Mouse (Mus musculus) gastrocnemius, adult 2 months (tissue): ENCODE measurements at regions not wholly inside any gene's neighbourhood (a gene's known extent, or its start where the extent isn't known, plus 50 kb on each side); places are given as distances from the start of the nearest gene placed in this dataset.

Experiments used
- DNase-seq: peaks from one replicate; pipeline ENCODE4 v3.0.0; 2022
- H3K27ac ChIP-seq: fragments of 200-600 bp; 2 replicates; pipeline ENCODE4 v1.8.1; 2022; ENCODE audit warnings: mild to moderate bottlenecking
- H3K4me3 ChIP-seq: fragments of 200-600 bp; 2 replicates; pipeline ENCODE4 v1.8.1; 2022; ENCODE audit warnings: mild to moderate bottlenecking, moderate library complexity
- CTCF ChIP-seq: fragments of 200-600 bp; IDR thresholded peaks from 2 replicates; pipeline ENCODE4 v1.8.1; 2022; ENCODE audit warnings: antibody characterized with exemption, mild to moderate bottlenecking, moderate library complexity
- intact Hi-C: fragments of 180-260 bp; cut with DNase I; formaldehyde crosslinking; loops from one replicate; pipeline ENCODE4 v1.15.1; 2025

GRCm38 (mm10) chr14:98813657-98814056, 180.5 kb downstream of the Rpl36a-ps1 start:
- H3K4me3 ChIP-seq = no peak overlapping the region
- TF ChIP-seq CTCF = no peak
- intact Hi-C loops = no loop called here
- H3K27ac ChIP-seq = no peak overlapping the region
- DNase-seq = no peak

GRCm38 (mm10) chr14:98810259-98811042, 183.7 kb downstream of the Rpl36a-ps1 start:
- TF ChIP-seq CTCF = no peak
- DNase-seq = no peak
- intact Hi-C loops = no loop called here
- H3K4me3 ChIP-seq = no peak overlapping the region
- H3K27ac ChIP-seq = no peak overlapping the region

- Histone ChIP-seq H3K27ac (no peak overlapping the region), H3K4me3 (no peak overlapping the region)
- DNase-seq = no peak
- intact Hi-C loops = no loop called here
- no peak for TF ChIP-seq CTCF
Measured at GRCm38 (mm10) chr14:98808117-98808516, 186.0 kb downstream of the Rpl36a-ps1 start.

GRCm38 (mm10) chr14:98805066-98805465, 189.1 kb downstream of the Rpl36a-ps1 start:
- Histone ChIP-seq H3K4me3 (no peak overlapping the region), H3K27ac (no peak overlapping the region)
- DNase-seq = no peak
- intact Hi-C loops = no loop called here
- TF ChIP-seq CTCF = no peak

GRCm38 (mm10) chr14:98801293-98801692, 192.8 kb downstream of the Rpl36a-ps1 start:
- DNase-seq = no peak
- H3K27ac ChIP-seq = no peak overlapping the region
- H3K4me3 ChIP-seq = no peak overlapping the region
- TF ChIP-seq CTCF = no peak
- intact Hi-C loops = no loop called here

- intact Hi-C loops = no loop called here
- TF ChIP-seq CTCF = no peak
- no peak overlapping the region for H3K4me3 ChIP-seq
- DNase-seq = no peak
- no peak overlapping the region for H3K27ac ChIP-seq
Measured at GRCm38 (mm10) chr14:98791970-98792369, 202.1 kb downstream of the Rpl36a-ps1 start.

GRCm38 (mm10) chr14:98791232-98791906, 202.7 kb downstream of the Rpl36a-ps1 start:
- intact Hi-C loops = no loop called here
- H3K27ac ChIP-seq = no peak overlapping the region
- no peak for DNase-seq
- TF ChIP-seq CTCF = no peak
- no peak overlapping the region for H3K4me3 ChIP-seq

GRCm38 (mm10) chr14:98789794-98790193, 204.3 kb downstream of the Rpl36a-ps1 start:
- no peak for TF ChIP-seq CTCF
- DNase-seq = no peak
- H3K27ac ChIP-seq = no peak overlapping the region
- intact Hi-C loops = no loop called here
- no peak overlapping the region for H3K4me3 ChIP-seq

GRCm38 (mm10) chr14:98781711-98782110, 212.4 kb downstream of the Rpl36a-ps1 start:
- H3K4me3 ChIP-seq = no peak overlapping the region
- no peak for TF ChIP-seq CTCF
- intact Hi-C loops = no loop called here
- DNase-seq = no peak
- H3K27ac ChIP-seq = no peak overlapping the region

- TF ChIP-seq CTCF = no peak
Measured at GRCm38 (mm10) chr14:98772080-98772479, 222.0 kb downstream of the Rpl36a-ps1 start.

GRCm38 (mm10) chr14:98768845-98769244, 225.3 kb downstream of the Rpl36a-ps1 start:
- H3K4me3 ChIP-seq = no peak overlapping the region
- intact Hi-C loops = no loop called here
- no peak for TF ChIP-seq CTCF
- DNase-seq = no peak
- H3K27ac ChIP-seq = no peak overlapping the region

More at GRCm38 (mm10) chr14:98772080-98772479, 222.0 kb downstream of the Rpl36a-ps1 start:
- intact Hi-C loops = no loop called here
- Histone ChIP-seq H3K4me3 (no peak overlapping the region), H3K27ac (no peak overlapping the region)
- no peak for DNase-seq

- no peak overlapping the region for H3K4me3 ChIP-seq
- intact Hi-C loops = no loop called here
- DNase-seq = no peak
- H3K27ac ChIP-seq = no peak overlapping the region
- TF ChIP-seq CTCF = no peak
Measured at GRCm38 (mm10) chr14:98767481-98767880, 226.6 kb downstream of the Rpl36a-ps1 start.

- no peak for TF ChIP-seq CTCF
- Histone ChIP-seq H3K27ac (no peak overlapping the region), H3K4me3 (no peak overlapping the region)
- DNase-seq = no peak
- intact Hi-C loops = no loop called here
Measured at GRCm38 (mm10) chr14:98765358-98765757, 228.8 kb downstream of the Rpl36a-ps1 start.
